Mouse (Mus musculus) kidney, postnatal 0 days (tissue): ENCODE results near the gene Rnf144a. TPM values are rescaled to one million over a fixed set of nuclear protein-coding genes. Genes with fewer than 3 reads are reported as not detected.
"Not testable (repeated sequence)": the region's sequence is repeated elsewhere in the genome, so short reads cannot be mapped to it uniquely, and the experiment has no call there.

Experiments
- ATAC-seq: fragments of 200-750 bp; cut with Nextera tagmentation; replicated peaks from 2 replicates; pipeline ENCODE4 v1.8.0; 2017; ENCODE audit warnings: low read depth, moderate number of reproducible peaks, moderate TSS enrichment, moderate library complexity; ENCODE audit not compliant: low FRiP score
- DNase-seq: peaks from one replicate; pipeline ENCODE4 v3.0.0-alpha.2; 2016; ENCODE audit warnings: low spot score
- H3K27ac ChIP-seq: fragments of 300-500 bp; sonication (generic); 2 replicates; pipeline ENCODE4 v1.5.1; 2014; ENCODE audit warnings: mild to moderate bottlenecking
- H3K27me3 ChIP-seq: fragments of 300-500 bp; sonication (generic); 2 replicates; pipeline ENCODE4 v1.6.1; 2014; ENCODE audit warnings: low read length, mixed read lengths; ENCODE audit not compliant: insufficient read depth
- H3K36me3 ChIP-seq: fragments of 300-500 bp; sonication (generic); 2 replicates; pipeline ENCODE4 v1.6.1; 2014; ENCODE audit warnings: low read length, mixed read lengths; ENCODE audit not compliant: insufficient read depth
- H3K4me1 ChIP-seq: fragments of 300-500 bp; sonication (generic); replicated peaks from 2 replicates; pipeline ENCODE4 v1.6.1; 2014; ENCODE audit warnings: antibody characterized with exemption, low read length, mixed read lengths; ENCODE audit not compliant: insufficient read depth
- H3K4me2 ChIP-seq: fragments of 300-500 bp; sonication (generic); 2 replicates; pipeline ENCODE4 v1.6.1; 2014; ENCODE audit warnings: mild to moderate bottlenecking, low read length, moderate library complexity, mixed read lengths
- H3K4me3 ChIP-seq: fragments of 300-500 bp; sonication (generic); replicated peaks from 2 replicates; pipeline ENCODE4 v1.5.1; 2014; ENCODE audit warnings: low read depth, low read length
- H3K9ac ChIP-seq: fragments of 300-500 bp; sonication (generic); 2 replicates; pipeline ENCODE4 v1.6.1; 2014; ENCODE audit warnings: low read depth, low read length
- H3K9me3 ChIP-seq: fragments of 300-500 bp; sonication (generic); replicated peaks from 2 replicates; pipeline ENCODE4 v1.6.1; 2016; ENCODE audit warnings: low read length, inconsistent platforms, mixed read lengths
- CTCF ChIP-seq: IDR thresholded peaks from 2 replicates; pipeline ENCODE4 v1.5.1; 2016; ENCODE audit warnings: antibody characterized with exemption, low read depth, mild to moderate bottlenecking, moderate library complexity
- WGBS: fragments of 180-500 bp; shearing (Covaris S2); extraction: QIAGEN DNeasy Blood & Tissue Kit; methylation state at CpG from one replicate; pipeline ENCODE4 v1.1.7; 2014; 5-methylcytosine and 5-hydroxymethylcytosine counted together
- polyA plus RNA-seq: library from polyadenylated mRNA; unstranded; fragments of >200 nt; fragmentation: Nextera tagmentation; extraction: Ambion mirVana; gene quantifications from 2 replicates; pipeline ENCODE4 v1.2.1, GENCODE M21; 2015

The Rnf144a gene
- polyA plus RNA-seq, 1 experiment from 2014 or later, result 19.2 TPM

GRCm38 (mm10) chr12:26316261-26316660 lies 98.8 kb downstream of the Rnf144a start:
- DNase-seq, result no peak
- H3K36me3 ChIP-seq, result peaks cover 24% of the 10 kb centered on the region; the same call in 1 of the 2 replicates

GRCm38 (mm10) chr12:26314959-26315358 lies 100.1 kb downstream of the Rnf144a start:
- WGBS, result 51% methylated on average over 5 of the region's 5 CpGs
- Histone ChIP-seq H3K27me3 (no peaks in the 10 kb centered on the region), H3K36me3 (peaks cover 32% of the 10 kb centered on the region; the same call in 1 of the 2 replicates), H3K9me3 (no peaks in the 10 kb centered on the region), H3K27ac (no peak overlapping the region), H3K4me1 (no peaks in the 10 kb centered on the region), H3K9ac (no peak overlapping the region), H3K4me2 (no peak overlapping the region), H3K4me3 (no peak overlapping the region)
- DNase-seq, result peak; percentile 35
- peak; percentile 77 for TF ChIP-seq CTCF
- peak; percentile 72; the same call in 1 of the 2 replicates for ATAC-seq

More at GRCm38 (mm10) chr12:26316261-26316660, 98.8 kb downstream of the Rnf144a start:
- no peak overlapping the region for H3K4me3 ChIP-seq
- no peak overlapping the region for H3K9ac ChIP-seq
- H3K9me3 ChIP-seq, result no peaks in the 10 kb centered on the region
- no peak for ATAC-seq
- H3K4me1 ChIP-seq, result no peaks in the 10 kb centered on the region
- no peak overlapping the region for H3K27ac ChIP-seq
- 65% methylated on average over 3 of the region's 3 CpGs for WGBS
- H3K4me2 ChIP-seq, result no peak overlapping the region
- TF ChIP-seq CTCF, result no peak
- no peaks in the 10 kb centered on the region for H3K27me3 ChIP-seq

- no peak overlapping the region for H3K27ac ChIP-seq
- peaks cover 23% of the 10 kb centered on the region; the same call in 1 of the 2 replicates for H3K36me3 ChIP-seq
- peak; percentile 89 for TF ChIP-seq CTCF
- no peak overlapping the region for H3K4me2 ChIP-seq
- ATAC-seq (no peak), DNase-seq (peak; percentile 77)
- H3K9me3 ChIP-seq, result no peaks in the 10 kb centered on the region
- no peak overlapping the region for H3K9ac ChIP-seq
- H3K4me1 ChIP-seq, result no peaks in the 10 kb centered on the region
- no peak overlapping the region for H3K4me3 ChIP-seq
- H3K27me3 ChIP-seq, result no peaks in the 10 kb centered on the region
These were observed 103.5 kb downstream of the Rnf144a start for GRCm38 (mm10) chr12:26311548-26311947.

GRCm38 (mm10) chr12:26310247-26310646 lies 104.8 kb downstream of the Rnf144a start:
- Histone ChIP-seq H3K27me3 (no peaks in the 10 kb centered on the region), H3K27ac (no peak overlapping the region), H3K4me3 (no peak overlapping the region), H3K9me3 (no peaks in the 10 kb centered on the region), H3K36me3 (peaks cover 21% of the 10 kb centered on the region; the same call in 1 of the 2 replicates), H3K9ac (no peak overlapping the region), H3K4me2 (no peak overlapping the region), H3K4me1 (no peaks in the 10 kb centered on the region)
- no peak for DNase-seq
- 89% methylated on average over 11 of the region's 11 CpGs for WGBS
- no peak for TF ChIP-seq CTCF
- no peak for ATAC-seq

- Histone ChIP-seq H3K27me3 (no peaks in the 10 kb centered on the region), H3K4me1 (no peaks in the 10 kb centered on the region), H3K36me3 (no peaks in the 10 kb centered on the region), H3K4me3 (no peak overlapping the region), H3K27ac (no peak overlapping the region), H3K9me3 (no peaks in the 10 kb centered on the region), H3K9ac (no peak overlapping the region), H3K4me2 (no peak overlapping the region)
- no peak for TF ChIP-seq CTCF
- 84% methylated on average over 5 of the region's 5 CpGs for WGBS
- DNase-seq (no peak), ATAC-seq (no peak)
These were observed 112.2 kb downstream of the Rnf144a start for GRCm38 (mm10) chr12:26302886-26303285.

GRCm38 (mm10) chr12:26299515-26300090 lies 115.5 kb downstream of the Rnf144a start:
- no peak overlapping the region for H3K9ac ChIP-seq
- no peaks in the 10 kb centered on the region for H3K27me3 ChIP-seq
- no peaks in the 10 kb centered on the region for H3K4me1 ChIP-seq
- H3K4me2 ChIP-seq, result no peak overlapping the region
- 74% methylated on average over 7 of the region's 7 CpGs for WGBS
- H3K9me3 ChIP-seq, result no peaks in the 10 kb centered on the region
- no peak overlapping the region for H3K4me3 ChIP-seq
- DNase-seq (no peak), ATAC-seq (no peak)
- H3K36me3 ChIP-seq, result no peaks in the 10 kb centered on the region
- no peak overlapping the region for H3K27ac ChIP-seq
- no peak for TF ChIP-seq CTCF

- H3K9ac ChIP-seq, ATAC-seq, H3K36me3 ChIP-seq, H3K27ac ChIP-seq, H3K4me3 ChIP-seq, H3K4me1 ChIP-seq, H3K4me2 ChIP-seq, H3K9me3 ChIP-seq, H3K27me3 ChIP-seq: not testable (repeated sequence)
- peak; percentile 31 for DNase-seq
- WGBS, result 8% methylated on average over 1 of the region's 1 CpGs
- TF ChIP-seq CTCF, result peak; percentile 69
These were observed 119.1 kb downstream of the Rnf144a start for GRCm38 (mm10) chr12:26295995-26296394.
